ENCODE assay signal across 14 mouse cellular contexts in genomic region chr10:96624406-96624805, GRCm38 (mm10). TPM values are rescaled to one million over a fixed set of nuclear protein-coding genes. Genes with fewer than 3 reads are reported as not detected.
DNase-seq lines count a peak whose midpoint lies in the region; ATAC-seq lines count a peak whose summit lies in the region.
"Had no signal": no experiment of that assay in that cellular context is flagged by ENCODE, and none has a peak within 500 bp of the region (broad histone marks: within the 10 kb centered on the region; RNA-seq: fewer than 3 reads in every experiment).

No protein-coding gene starts in this region.

- H3K9me3 ChIP-seq in forebrain, embryonic 14.5 days (replicated peaks; ENCODE audit: control insufficient read depth, low read length), result no peaks in the 10 kb centered on the region
- no peaks in the 10 kb centered on the region for H3K9me3 ChIP-seq in forebrain, embryonic 12.5 days
- no peaks in the 10 kb centered on the region for H3K9me3 ChIP-seq in midbrain, embryonic 11.5 days (ENCODE audit: control insufficient read depth, low read length)
- H3K9me3 ChIP-seq in midbrain, embryonic 10.5 days (replicated peaks), result no peaks in the 10 kb centered on the region
- no peaks in the 10 kb centered on the region for H3K9me3 ChIP-seq in liver, embryonic 12.5 days (replicated peaks)
- no peaks in the 10 kb centered on the region for H3K9me3 ChIP-seq in neural tube, embryonic 14.5 days (ENCODE audit: control insufficient read depth, low read length)

- no peak overlapping the region for H3K4me3 ChIP-seq in forebrain, embryonic 14.5 days (ENCODE audit: low read depth, low read length)
- no peak overlapping the region for H3K4me3 ChIP-seq in forebrain, embryonic 12.5 days (replicated peaks)
- H3K4me3 ChIP-seq in midbrain, embryonic 11.5 days (ENCODE audit: low read depth, low read length), result no peak overlapping the region
- H3K4me3 ChIP-seq in midbrain, embryonic 10.5 days, result no peak overlapping the region
- H3K4me3 ChIP-seq in liver, embryonic 12.5 days, result no peak overlapping the region
- no peak overlapping the region for H3K4me3 ChIP-seq in neural tube, embryonic 14.5 days (ENCODE audit: low read depth, low read length)

- no peak for DNase-seq in forebrain, embryonic 14.5 days (ENCODE audit: low spot score)
- DNase-seq in midbrain, embryonic 11.5 days (ENCODE audit: low spot score, missing footprints), result peak; percentile 64
- DNase-seq in midbrain, embryonic 10.5 days (ENCODE audit: low spot score), result no peak
- DNase-seq in right cerebral cortex, postnatal 36 days (ENCODE audit: low spot score in 2 of 2), result no peak
- DNase-seq in layer of hippocampus, adult 18-20 months (ENCODE audit: low spot score in 2 of 2), result no peak
- DNase-seq: adrenal gland, postnatal 25 days; cerebellum, adult 11 months; gastrocnemius, postnatal 25 days; kidney, adult 11 months; right cerebral cortex, postnatal 4 days had no signal

- no peak overlapping the region for H3K27ac ChIP-seq in forebrain, embryonic 14.5 days (ENCODE audit: low read depth, low read length)
- no peak overlapping the region for H3K27ac ChIP-seq in forebrain, embryonic 12.5 days
- H3K27ac ChIP-seq in midbrain, embryonic 11.5 days (ENCODE audit: low read depth, low read length), result no peak overlapping the region
- no peak overlapping the region for H3K27ac ChIP-seq in midbrain, embryonic 10.5 days (replicated peaks)
- H3K27ac ChIP-seq in liver, embryonic 12.5 days, result no peak overlapping the region
- H3K27ac ChIP-seq in neural tube, embryonic 14.5 days (ENCODE audit: low read depth, low read length), result no peak overlapping the region
- H3K27ac ChIP-seq: stomach, postnatal 0 days had no signal

- no peak overlapping the region for H3K9ac ChIP-seq in forebrain, embryonic 14.5 days (ENCODE audit: low read length)
- no peak overlapping the region for H3K9ac ChIP-seq in forebrain, embryonic 12.5 days
- no peak overlapping the region for H3K9ac ChIP-seq in midbrain, embryonic 11.5 days (ENCODE audit: low read length)
- H3K9ac ChIP-seq in liver, embryonic 12.5 days, result no peak overlapping the region
- no peak overlapping the region for H3K9ac ChIP-seq in neural tube, embryonic 14.5 days (replicated peaks; ENCODE audit: low read depth, low read length)

- 93% methylated on average over 2 of the region's 2 CpGs for WGBS in forebrain, embryonic 14.5 days
- WGBS in forebrain, embryonic 12.5 days, result 96% methylated on average over 2 of the region's 2 CpGs
- 89% methylated on average over 2 of the region's 2 CpGs for WGBS in midbrain, embryonic 11.5 days
- WGBS in midbrain, embryonic 10.5 days, result 92% methylated on average over 2 of the region's 2 CpGs
- 79% methylated on average over 2 of the region's 2 CpGs for WGBS in liver, embryonic 12.5 days (ENCODE audit: insufficient replicate concordance)
- 87% methylated on average over 2 of the region's 2 CpGs for WGBS in neural tube, embryonic 14.5 days

- peaks cover 42% of the 10 kb centered on the region for H3K4me1 ChIP-seq in forebrain, embryonic 14.5 days (ENCODE audit: control insufficient read depth, insufficient read depth, low read length)
- H3K4me1 ChIP-seq in forebrain, embryonic 12.5 days, result peaks cover 51% of the 10 kb centered on the region
- H3K4me1 ChIP-seq in midbrain, embryonic 11.5 days (ENCODE audit: control insufficient read depth, insufficient read depth, low read length), result peaks cover 19% of the 10 kb centered on the region
- H3K4me1 ChIP-seq in midbrain, embryonic 10.5 days, result peaks cover 54% of the 10 kb centered on the region
- H3K4me1 ChIP-seq in liver, embryonic 12.5 days, result peaks cover 52% of the 10 kb centered on the region
- H3K4me1 ChIP-seq in neural tube, embryonic 14.5 days (ENCODE audit: control insufficient read depth, insufficient read depth, low read length), result peaks cover 36% of the 10 kb centered on the region

- no peaks in the 10 kb centered on the region for H3K27me3 ChIP-seq in forebrain, embryonic 14.5 days (replicated peaks; ENCODE audit: control insufficient read depth, insufficient read depth, low read length)
- no peaks in the 10 kb centered on the region for H3K27me3 ChIP-seq in forebrain, embryonic 12.5 days
- no peaks in the 10 kb centered on the region for H3K27me3 ChIP-seq in midbrain, embryonic 11.5 days (ENCODE audit: control insufficient read depth, insufficient read depth, low read length)
- no peaks in the 10 kb centered on the region for H3K27me3 ChIP-seq in midbrain, embryonic 10.5 days (ENCODE audit: low read depth, poor library complexity, severe bottlenecking)
- no peaks in the 10 kb centered on the region for H3K27me3 ChIP-seq in liver, embryonic 12.5 days (replicated peaks)
- no peaks in the 10 kb centered on the region for H3K27me3 ChIP-seq in neural tube, embryonic 14.5 days (ENCODE audit: control insufficient read depth, insufficient read depth, low read length)

- no peak for ATAC-seq in forebrain, embryonic 14.5 days
- no peak for ATAC-seq in forebrain, embryonic 12.5 days (ENCODE audit: low FRiP score)
- no peak for ATAC-seq in midbrain, embryonic 11.5 days (ENCODE audit: low FRiP score)
- ATAC-seq in liver, embryonic 12.5 days, result peak; percentile 42; the same call in 1 of the 2 replicates
- no peak for ATAC-seq in neural tube, embryonic 14.5 days (ENCODE audit: low read depth)

- peak overlapping the region; percentile 82 for H3K4me2 ChIP-seq in forebrain, embryonic 14.5 days (ENCODE audit: low read length)
- H3K4me2 ChIP-seq in forebrain, embryonic 12.5 days, result no peak overlapping the region
- H3K4me2 ChIP-seq in midbrain, embryonic 11.5 days, result no peak overlapping the region
- H3K4me2 ChIP-seq in liver, embryonic 12.5 days, result no peak overlapping the region
- H3K4me2 ChIP-seq in neural tube, embryonic 14.5 days (ENCODE audit: low read depth, low read length), result peak overlapping the region; percentile 97

- peaks cover 30% of the 10 kb centered on the region for H3K36me3 ChIP-seq in forebrain, embryonic 14.5 days (ENCODE audit: control insufficient read depth, insufficient read depth, low read length)
- peaks cover 45% of the 10 kb centered on the region for H3K36me3 ChIP-seq in forebrain, embryonic 12.5 days (replicated peaks)
- H3K36me3 ChIP-seq in midbrain, embryonic 11.5 days (ENCODE audit: control insufficient read depth, insufficient read depth, low read length), result peaks cover 6% of the 10 kb centered on the region
- H3K36me3 ChIP-seq in midbrain, embryonic 10.5 days, result peaks cover 96% of the 10 kb centered on the region
- peaks cover 24% of the 10 kb centered on the region for H3K36me3 ChIP-seq in liver, embryonic 12.5 days
- no peaks in the 10 kb centered on the region for H3K36me3 ChIP-seq in neural tube, embryonic 14.5 days (ENCODE audit: control insufficient read depth, insufficient read depth, low read length)

RNA-seq across cellular contexts. Expression of gene Btg1, which starts 7.6 kb away (rescaled TPM):
- 63.6 and 73.8 TPM in 2 replicates for polyA plus RNA-seq in forebrain, embryonic 14.5 days (2014; fragmentation: Nextera tagmentation; extraction: Ambion mirVana)
- polyA plus RNA-seq in forebrain, embryonic 12.5 days (2016; fragmentation: Nextera tagmentation; extraction: Ambion mirVana), result 46.2 and 49.5 TPM in 2 replicates
- 44.7 and 47.5 TPM in 2 replicates for polyA plus RNA-seq in midbrain, embryonic 11.5 days (2014; fragmentation: Nextera tagmentation; extraction: Ambion mirVana)
- 30.5 and 38.9 TPM in 2 replicates for polyA plus RNA-seq in midbrain, embryonic 10.5 days (2016; fragmentation: Nextera tagmentation; extraction: Ambion mirVana)
- 8.4 and 9.8 TPM in 2 replicates for polyA plus RNA-seq in liver, embryonic 12.5 days (2016; fragmentation: Nextera tagmentation; extraction: Ambion mirVana)
- 51.1 and 53.3 TPM in 2 replicates for polyA plus RNA-seq in neural tube, embryonic 14.5 days (2014; fragmentation: Nextera tagmentation; extraction: Ambion mirVana)
- total RNA-seq in layer of hippocampus, adult 18-20 months (2021), result 10 to 100 TPM; 56.3 to 60.6 TPM

Comparison
In these comparisons a context has a peak if more than half of its experiments do, and no peak if none do; other contexts are left out.
1. H3K4me2 ChIP-seq: peak in forebrain, embryonic 14.5 days (single experiment) and neural tube, embryonic 14.5 days (single experiment); none in forebrain, embryonic 12.5 days (single experiment), midbrain, embryonic 11.5 days (single experiment) and liver, embryonic 12.5 days (single experiment).